Comparison of ENCODE assay signal across 15 mouse cellular contexts in genomic region chr6:48685694-48686665, GRCm38 (mm10). TPM values are rescaled to one million over a fixed set of nuclear protein-coding genes. Genes with fewer than 3 reads are reported as not detected.
DNase-seq lines count a peak whose midpoint lies in the region; ATAC-seq and TF ChIP-seq lines count a peak whose summit lies in the region.
"Had no signal": no experiment of that assay in that cellular context is flagged by ENCODE, and none has a peak within 500 bp of the region (broad histone marks: within the 10 kb centered on the region; RNA-seq: fewer than 3 reads in every experiment).

No protein-coding gene starts in this region.

- intact Hi-C loops in heart, postnatal 14 days (cut with DNase I) = loop anchor here (2.0 kb wide), 2 partner anchors 15 to 39 kb away; partner anchors contain the start of gene Gimap8
- intact Hi-C loops in gastrocnemius, postnatal 36 days (cut with DNase I) = no loop called here

- DNase-seq in heart, postnatal 14 days = no peak
- no peak for DNase-seq in lung, embryonic 14.5 days
- DNase-seq in lung, postnatal 4 days = no peak
- peak; percentile 64 for DNase-seq in Muller cell, postnatal 12 days (ENCODE audit: inconsistent ontology term)
- DNase-seq in liver, embryonic 13.5 days = no peak
- DNase-seq in spleen, adult 18-20 months = no peak
- DNase-seq in gastrocnemius, postnatal 36 days = no peak
- DNase-seq: cerebellum, adult 18-20 months; right cerebral cortex, postnatal 14 days had no signal

- H3K9ac ChIP-seq in heart, embryonic 16.5 days (ENCODE audit: low read length) = peak overlapping the region; percentile 45; the same call in 1 of the 2 replicates
- no peak overlapping the region for H3K9ac ChIP-seq in lung, embryonic 14.5 days
- no peak overlapping the region for H3K9ac ChIP-seq in liver, embryonic 13.5 days
- H3K9ac ChIP-seq: hindbrain, embryonic 14.5 days had no signal

- no peaks in the 10 kb centered on the region for H3K9me3 ChIP-seq in heart, embryonic 16.5 days (replicated peaks; ENCODE audit: control insufficient read depth, low read length)
- no peaks in the 10 kb centered on the region for H3K9me3 ChIP-seq in lung, embryonic 14.5 days (ENCODE audit: low read depth, low read length)
- no peaks in the 10 kb centered on the region for H3K9me3 ChIP-seq in liver, embryonic 13.5 days (replicated peaks)
- H3K9me3 ChIP-seq: embryonic facial prominence, embryonic 10.5 days had no signal

- peak overlapping the region; percentile 82 for H3K27ac ChIP-seq in heart, embryonic 16.5 days (ENCODE audit: low read length)
- 0 out of 2 replicates have a peak overlapping the region, but pooled peaks have one; percentile 42 for H3K27ac ChIP-seq in lung, embryonic 14.5 days (ENCODE audit: low read depth)
- 0 out of 2 replicates have a peak overlapping the region, but pooled peaks have one; percentile 14 for H3K27ac ChIP-seq in liver, embryonic 13.5 days
- H3K27ac ChIP-seq: embryonic facial prominence, embryonic 10.5 days; hindbrain, embryonic 14.5 days had no signal

- peak overlapping the region; percentile 34 for H3K4me2 ChIP-seq in heart, embryonic 16.5 days (ENCODE audit: low read depth, low read length)
- peak overlapping the region; percentile 39; the same call in 1 of the 2 replicates for H3K4me2 ChIP-seq in lung, embryonic 14.5 days
- no peak overlapping the region for H3K4me2 ChIP-seq in liver, embryonic 13.5 days
- H3K4me2 ChIP-seq: hindbrain, embryonic 14.5 days had no signal

- no peak for ATAC-seq in heart, embryonic 16.5 days (replicated peaks; ENCODE audit: extremely low read depth, insufficient read depth, low FRiP score)
- ATAC-seq in lung, embryonic 14.5 days (ENCODE audit: insufficient read depth) = no peak
- no peak for ATAC-seq in liver, embryonic 13.5 days (ENCODE audit: low read depth)

- peak overlapping the region; percentile 39 for H3K4me3 ChIP-seq in heart, embryonic 16.5 days (ENCODE audit: low read length)
- no peak overlapping the region for H3K4me3 ChIP-seq in lung, embryonic 14.5 days (ENCODE audit: low read depth, low read length)
- no peak overlapping the region for H3K4me3 ChIP-seq in liver, embryonic 13.5 days (replicated peaks)
- H3K4me3 ChIP-seq: embryonic facial prominence, embryonic 10.5 days had no signal

- TF ChIP-seq CTCF in lung, embryonic 14.5 days (IDR thresholded peaks at IDR 0.05; ENCODE audit: low read depth) = no peak

- H3K27me3 ChIP-seq in heart, embryonic 16.5 days (ENCODE audit: control insufficient read depth, insufficient read depth, low read length) = no peaks in the 10 kb centered on the region
- no peaks in the 10 kb centered on the region for H3K27me3 ChIP-seq in lung, embryonic 14.5 days (ENCODE audit: insufficient read depth, low read length)
- H3K27me3 ChIP-seq in liver, embryonic 13.5 days = no peaks in the 10 kb centered on the region

- H3K36me3 ChIP-seq in heart, embryonic 16.5 days (ENCODE audit: control insufficient read depth, insufficient read depth) = no peaks in the 10 kb centered on the region
- H3K36me3 ChIP-seq in lung, embryonic 14.5 days (ENCODE audit: insufficient read depth) = no peaks in the 10 kb centered on the region
- H3K36me3 ChIP-seq in liver, embryonic 13.5 days = no peaks in the 10 kb centered on the region
- H3K36me3 ChIP-seq: embryonic facial prominence, embryonic 10.5 days had no signal

- no peaks in the 10 kb centered on the region for H3K4me1 ChIP-seq in heart, embryonic 16.5 days (ENCODE audit: control insufficient read depth, insufficient read depth, low read length)
- H3K4me1 ChIP-seq in lung, embryonic 14.5 days (ENCODE audit: insufficient read depth) = no peaks in the 10 kb centered on the region
- H3K4me1 ChIP-seq in liver, embryonic 13.5 days (replicated peaks) = no peaks in the 10 kb centered on the region; the same call in 1 of the 2 replicates
- H3K4me1 ChIP-seq: embryonic facial prominence, embryonic 10.5 days had no signal

- WGBS in heart, embryonic 16.5 days = 74% methylated on average over 7 of the region's 7 CpGs
- WGBS in lung, embryonic 14.5 days = 73% methylated on average over 7 of the region's 7 CpGs
- 45% methylated on average over 7 of the region's 7 CpGs for WGBS in liver, embryonic 13.5 days (ENCODE audit: insufficient replicate concordance)

RNA-seq across cellular contexts. Expression of gene Gimap4, which starts 1.6 kb away (rescaled TPM):
- 35.8 and 37.0 TPM in 2 replicates for polyA plus RNA-seq in heart, embryonic 16.5 days (2015; fragmentation: Nextera tagmentation; extraction: Ambion mirVana)
- 10 to 100 TPM; 32.2 to 42.6 TPM for total RNA-seq in heart, postnatal 14 days (2021)
- 25.6 and 27.8 TPM in 2 replicates for polyA plus RNA-seq in lung, embryonic 14.5 days (2014; fragmentation: Nextera tagmentation; extraction: Ambion mirVana)
- 11.6 and 12.3 TPM in 2 replicates for polyA plus RNA-seq in liver, embryonic 13.5 days (2015; fragmentation: Nextera tagmentation; extraction: Ambion mirVana)
- 1 to 10 TPM; 4.1 to 6.5 TPM for total RNA-seq in gastrocnemius, postnatal 36 days (2021)

RNA-seq across cellular contexts. Expression of gene Gimap9, which starts 10.1 kb away (rescaled TPM):
- polyA plus RNA-seq in heart, embryonic 16.5 days (2015; fragmentation: Nextera tagmentation; extraction: Ambion mirVana) = 8.6 and 17.5 TPM in 2 replicates
- 1 to 10 TPM; 4.2 to 6.4 TPM for total RNA-seq in heart, postnatal 14 days (2021)
- 11.7 and 12.7 TPM in 2 replicates for polyA plus RNA-seq in lung, embryonic 14.5 days (2014; fragmentation: Nextera tagmentation; extraction: Ambion mirVana)
- 10.9 and 12.1 TPM in 2 replicates for polyA plus RNA-seq in liver, embryonic 13.5 days (2015; fragmentation: Nextera tagmentation; extraction: Ambion mirVana)
- 1 to 10 TPM in 1 of 2 experiments, under 1 TPM in 1; 0.94 to 2.1 TPM for total RNA-seq in gastrocnemius, postnatal 36 days (2021)

RNA-seq across cellular contexts. Expression of gene Gimap6, which starts 22.0 kb away (rescaled TPM):
- polyA plus RNA-seq in heart, embryonic 16.5 days (2015; fragmentation: Nextera tagmentation; extraction: Ambion mirVana) = 42.5 and 46.8 TPM in 2 replicates
- 10 to 100 TPM; 48.0 to 53.9 TPM for total RNA-seq in heart, postnatal 14 days (2021)
- polyA plus RNA-seq in lung, embryonic 14.5 days (2014; fragmentation: Nextera tagmentation; extraction: Ambion mirVana) = 38.0 and 38.5 TPM in 2 replicates
- 8.4 and 9.4 TPM in 2 replicates for polyA plus RNA-seq in liver, embryonic 13.5 days (2015; fragmentation: Nextera tagmentation; extraction: Ambion mirVana)
- 10 to 100 TPM in 1 of 2 experiments, 1 to 10 TPM in 1; 9.0 to 13.0 TPM for total RNA-seq in gastrocnemius, postnatal 36 days (2021)

RNA-seq across cellular contexts. Expression of gene Gm28053, which starts 32.4 kb away (rescaled TPM):
- 2.3 and 5.2 TPM in 2 replicates for polyA plus RNA-seq in heart, embryonic 16.5 days (2015; fragmentation: Nextera tagmentation; extraction: Ambion mirVana)
- total RNA-seq in heart, postnatal 14 days (2021) = 1 to 10 TPM; 3.5 to 7.9 TPM
- polyA plus RNA-seq in lung, embryonic 14.5 days (2014; fragmentation: Nextera tagmentation; extraction: Ambion mirVana) = 3.8 and 3.9 TPM in 2 replicates
- 1.6 TPM in 2 replicates for polyA plus RNA-seq in liver, embryonic 13.5 days (2015; fragmentation: Nextera tagmentation; extraction: Ambion mirVana)
- not detected for total RNA-seq in gastrocnemius, postnatal 36 days (2021)
- total RNA-seq: left cerebral cortex, postnatal 36 days had no signal
- polyA plus RNA-seq: embryonic facial prominence, embryonic 10.5 days; testis, adult 2 months had no signal

RNA-seq across cellular contexts. Expression of gene Gimap7, which starts 32.4 kb away (rescaled TPM):
- 0.43 TPM in 1 of 2 replicates, not detected in the other for polyA plus RNA-seq in heart, embryonic 16.5 days (2015; fragmentation: Nextera tagmentation; extraction: Ambion mirVana)
- total RNA-seq in heart, postnatal 14 days (2021) = under 1 TPM; 0.22 to 0.24 TPM
- not detected in 2 replicates for polyA plus RNA-seq in lung, embryonic 14.5 days (2014; fragmentation: Nextera tagmentation; extraction: Ambion mirVana)
- polyA plus RNA-seq in liver, embryonic 13.5 days (2015; fragmentation: Nextera tagmentation; extraction: Ambion mirVana) = 0.10 and 0.14 TPM in 2 replicates
- not detected for total RNA-seq in gastrocnemius, postnatal 36 days (2021)
- total RNA-seq: adrenal gland, postnatal 4 days; left cerebral cortex, postnatal 36 days had no signal
- polyA plus RNA-seq: embryonic facial prominence, embryonic 10.5 days; hindbrain, embryonic 14.5 days; testis, adult 2 months had no signal

Comparison
In these comparisons a context has a peak if more than half of its experiments do, and no peak if none do; other contexts are left out.
1. H3K27ac ChIP-seq: peak in every context shown above with its lines; median percentile 82 in heart, embryonic 16.5 days; 42 in lung, embryonic 14.5 days; 14 in liver, embryonic 13.5 days.